8 mouse cellular contexts compared by ENCODE assay signal in genomic region chr16:90144541-90144940, GRCm38 (mm10). TPM values are rescaled to one million over a fixed set of nuclear protein-coding genes. Genes with fewer than 3 reads are reported as not detected.
DNase-seq lines count a peak whose midpoint lies in the region; ATAC-seq and TF ChIP-seq lines count a peak whose summit lies in the region.

No protein-coding gene starts in this region.

- peak overlapping the region; percentile 33 for H3K27ac ChIP-seq in limb, embryonic 13.5 days
- no peak overlapping the region for H3K27ac ChIP-seq in small intestine, adult 2 months (ENCODE audit: insufficient read depth, low read depth, low read length)

- WGBS in limb, embryonic 13.5 days: 9% methylated on average over 13 of the region's 13 CpGs
- 7% methylated on average over 13 of the region's 13 CpGs for WGBS in small intestine, adult 2 months

- H3K36me3 ChIP-seq in megakaryocyte, embryonic 14.5 days (replicated peaks; ENCODE audit: low read length): no peaks in the 10 kb centered on the region
- no peaks in the 10 kb centered on the region for H3K36me3 ChIP-seq in limb, embryonic 13.5 days
- H3K36me3 ChIP-seq in small intestine, adult 2 months (ENCODE audit: control insufficient read depth, insufficient read depth, low read length): no peaks in the 10 kb centered on the region

- H3K4me2 ChIP-seq in limb, embryonic 13.5 days (replicated peaks): peak overlapping the region; percentile 95

- H3K4me3 ChIP-seq in megakaryocyte, embryonic 14.5 days (replicated peaks): peak overlapping the region; percentile 97
- H3K4me3 ChIP-seq in limb, embryonic 13.5 days: peak overlapping the region; percentile 80
- peak overlapping the region; percentile 82 for H3K4me3 ChIP-seq in small intestine, adult 2 months (ENCODE audit: low read depth, low read length)

- no peak for TF ChIP-seq POLR2A in small intestine, adult 2 months (IDR thresholded peaks at IDR 0.05; ENCODE audit: low read depth, low read length)

- peak overlapping the region; percentile 64 for H3K9ac ChIP-seq in limb, embryonic 13.5 days

- DNase-seq in adrenal gland, postnatal 4 days (ENCODE audit: low spot score in 2 of 2): no peak
- no peak for DNase-seq in urinary bladder, adult 18-20 months (ENCODE audit: low spot score in 2 of 2)
- DNase-seq in spleen, adult 12 weeks (ENCODE audit: low spot score): no peak

- peaks cover 4% of the 10 kb centered on the region; the same call in 1 of the 2 replicates for H3K9me3 ChIP-seq in megakaryocyte, embryonic 14.5 days
- no peaks in the 10 kb centered on the region for H3K9me3 ChIP-seq in limb, embryonic 13.5 days

- no peak for ATAC-seq in megakaryocyte, adult 5-6 weeks (ENCODE audit: poor library complexity, severe bottlenecking)
- 0 out of 2 replicates have a peak, but pooled peaks have one; percentile 5 for ATAC-seq in erythroblast, adult 5-6 weeks (replicated peaks; ENCODE audit: low FRiP score, poor library complexity, severe bottlenecking)
- ATAC-seq in limb, embryonic 13.5 days (ENCODE audit: low FRiP score, low read depth): no peak

- H3K27me3 ChIP-seq in megakaryocyte, embryonic 14.5 days (replicated peaks): peaks cover 11% of the 10 kb centered on the region
- H3K27me3 ChIP-seq in limb, embryonic 13.5 days: no peaks in the 10 kb centered on the region
- H3K27me3 ChIP-seq in small intestine, adult 2 months (ENCODE audit: control insufficient read depth, insufficient read depth, low read length): no peaks in the 10 kb centered on the region

- TF ChIP-seq CTCF in small intestine, adult 2 months (IDR thresholded peaks at IDR 0.05; ENCODE audit: extremely low read depth, insufficient read length, insufficient replicate concordance, low read depth, low read length): no peak

- H3K4me1 ChIP-seq in megakaryocyte, embryonic 14.5 days: peaks cover 40% of the 10 kb centered on the region
- peaks cover 36% of the 10 kb centered on the region for H3K4me1 ChIP-seq in limb, embryonic 13.5 days
- peaks cover 3% of the 10 kb centered on the region; the same call in 1 of the 2 replicates for H3K4me1 ChIP-seq in small intestine, adult 2 months (ENCODE audit: control insufficient read depth, insufficient read depth, insufficient read length, low read length)

RNA-seq across cellular contexts. Expression of gene Tiam1, which starts 1.0 kb away (rescaled TPM):
- polyA plus RNA-seq in megakaryocyte, embryonic 14.5 days (2012; ENCODE audit: insufficient read depth, low replicate concordance): 7.7 and 10.1 TPM in 2 replicates
- 61.3 and 80.9 TPM in 2 replicates for total RNA-seq in megakaryocyte, adult 5-6 weeks (2015)
- total RNA-seq in megakaryocyte, adult 5-6 weeks (2017): 60.0 and 74.7 TPM in 2 replicates
- 29.0 and 29.7 TPM in 2 replicates for total RNA-seq in erythroblast, adult 5-6 weeks (2015; ENCODE audit: low replicate concordance)
- total RNA-seq in erythroblast, adult 5-6 weeks (2017; ENCODE audit: low replicate concordance): 14.4 and 15.7 TPM in 2 replicates
- polyA plus RNA-seq in limb, embryonic 13.5 days (2015; fragmentation: Nextera tagmentation; extraction: Ambion mirVana): 46.1 and 55.0 TPM in 2 replicates
- polyA plus RNA-seq in small intestine, adult 2 months (2012; rRNA removed): 1.3 and 1.8 TPM in 2 replicates
- total RNA-seq in adrenal gland, postnatal 4 days (2021): 10 to 100 TPM; 67.9 to 73.4 TPM
